Mouse (Mus musculus): ENCODE results near the gene Per3. TPM values are rescaled to one million over a fixed set of nuclear protein-coding genes. Genes with fewer than 3 reads are reported as not detected.

Gene Per3
- polyA plus RNA-seq, 1 experiment from 2014 or later = 3.3 TPM

DNA sequence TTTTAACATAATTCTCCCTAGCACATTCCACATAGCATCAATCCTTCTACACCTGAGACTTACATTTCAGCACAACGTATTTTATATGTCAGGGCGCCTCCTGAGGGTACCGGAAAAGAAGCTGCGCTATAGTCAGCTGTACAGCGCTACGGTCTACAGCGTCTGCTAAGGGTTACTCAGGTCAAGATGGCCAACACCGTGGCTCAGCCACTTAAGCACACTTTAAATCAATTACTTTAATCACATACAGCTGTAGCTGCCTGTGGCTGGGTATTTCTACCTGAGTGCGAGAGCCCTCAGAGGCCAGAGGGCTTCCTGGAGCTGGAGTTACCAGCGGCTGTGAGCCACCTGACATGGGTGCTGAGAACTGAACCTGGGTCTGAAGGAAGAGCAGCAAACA is 28.5 kb downstream of the Per3 start:
- Histone ChIP-seq H3K4me2 (replicated peaks) (no peak overlapping the region), H3K4me3 (no peak overlapping the region), H3K36me3 (no peaks in the 10 kb centered on the region), H3K27me3 (no peaks in the 10 kb centered on the region), H3K27ac (replicated peaks) (no peak overlapping the region), H3K9ac (replicated peaks) (no peak overlapping the region), H3K9me3 (no peaks in the 10 kb centered on the region), H3K4me1 (no peaks in the 10 kb centered on the region)
- no peak for ATAC-seq (replicated peaks)
- WGBS = 92% methylated on average over 10 of the region's 10 CpGs

DNA sequence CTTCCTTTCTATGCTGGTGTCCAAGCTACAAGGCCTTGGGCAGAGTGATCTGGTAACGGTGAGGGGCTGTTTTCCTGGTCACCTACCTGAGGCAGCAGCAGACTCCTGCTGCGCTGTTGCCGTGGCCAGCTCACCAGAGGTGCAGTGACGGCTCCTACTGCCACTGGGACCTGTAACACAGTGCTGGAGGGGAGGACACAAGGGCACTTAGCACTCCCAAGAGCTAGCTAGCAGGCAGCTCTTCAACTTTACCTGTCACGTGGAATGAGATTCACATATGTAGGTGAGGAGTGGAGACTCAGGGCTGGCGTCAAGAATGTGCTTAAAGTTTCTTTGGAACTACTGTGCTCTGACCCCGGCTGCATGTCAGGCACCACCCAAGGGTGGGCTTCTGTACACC is 34.1 kb downstream of the Per3 start:
- no peaks in the 10 kb centered on the region for H3K27me3 ChIP-seq
- no peak overlapping the region for H3K9ac ChIP-seq (replicated peaks)
- H3K4me1 ChIP-seq = no peaks in the 10 kb centered on the region
- WGBS = 93% methylated on average over 7 of the region's 7 CpGs
- ATAC-seq (replicated peaks) = no peak
- no peak overlapping the region for H3K27ac ChIP-seq (replicated peaks)
- H3K36me3 ChIP-seq = no peaks in the 10 kb centered on the region
- no peak overlapping the region for H3K4me2 ChIP-seq (replicated peaks)
- H3K9me3 ChIP-seq = no peaks in the 10 kb centered on the region
- no peak overlapping the region for H3K4me3 ChIP-seq

DNA sequence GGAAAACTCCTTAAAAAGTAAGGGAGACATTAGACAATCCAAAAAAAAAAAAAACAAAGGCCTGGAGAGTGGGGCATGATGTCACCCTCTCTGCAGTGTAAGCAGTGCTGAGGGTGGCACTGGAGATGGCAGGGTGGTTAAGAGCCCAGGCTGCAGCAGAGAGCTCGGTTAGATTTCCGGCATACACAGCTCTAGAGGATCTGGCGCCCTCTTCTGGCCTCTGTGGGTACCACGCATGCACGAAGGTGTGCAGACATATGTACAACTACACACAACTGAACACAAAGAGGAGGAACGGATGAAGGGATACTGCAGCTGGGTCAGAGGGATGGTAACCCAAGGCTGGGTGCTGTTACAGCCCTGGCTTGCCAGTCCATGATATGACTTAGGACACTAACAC is 37.5 kb downstream of the Per3 start:
- no peak overlapping the region for H3K4me2 ChIP-seq (replicated peaks)
- no peaks in the 10 kb centered on the region for H3K9me3 ChIP-seq
- no peak for ATAC-seq (replicated peaks)
- no peaks in the 10 kb centered on the region for H3K27me3 ChIP-seq
- no peak overlapping the region for H3K9ac ChIP-seq (replicated peaks)
- 46% methylated on average over 6 of the region's 6 CpGs for WGBS
- no peak overlapping the region for H3K4me3 ChIP-seq
- H3K27ac ChIP-seq (replicated peaks) = no peak overlapping the region
- no peaks in the 10 kb centered on the region for H3K4me1 ChIP-seq
- no peaks in the 10 kb centered on the region for H3K36me3 ChIP-seq

GRCm38 (mm10) chr4:151005656-151006318 is 38.7 kb downstream of the Per3 start:
- H3K27me3 ChIP-seq = no peaks in the 10 kb centered on the region
- WGBS = 93% methylated on average over 13 of the region's 13 CpGs
- no peak overlapping the region for H3K9ac ChIP-seq (replicated peaks)
- H3K27ac ChIP-seq (replicated peaks) = no peak overlapping the region
- H3K4me3 ChIP-seq = no peak overlapping the region
- no peaks in the 10 kb centered on the region for H3K4me1 ChIP-seq
- no peaks in the 10 kb centered on the region for H3K9me3 ChIP-seq
- ATAC-seq (replicated peaks) = no peak
- H3K4me2 ChIP-seq (replicated peaks) = no peak overlapping the region
- no peaks in the 10 kb centered on the region for H3K36me3 ChIP-seq

- H3K9ac ChIP-seq (replicated peaks) = no peak overlapping the region
- no peak overlapping the region for H3K4me3 ChIP-seq
- H3K36me3 ChIP-seq = no peaks in the 10 kb centered on the region
- H3K4me1 ChIP-seq = no peaks in the 10 kb centered on the region
- H3K27me3 ChIP-seq = no peaks in the 10 kb centered on the region
- no peak for ATAC-seq (replicated peaks)
- no peak overlapping the region for H3K27ac ChIP-seq (replicated peaks)
- H3K4me2 ChIP-seq (replicated peaks) = no peak overlapping the region
- WGBS = 69% methylated on average over 13 of the region's 13 CpGs
- no peaks in the 10 kb centered on the region for H3K9me3 ChIP-seq
These were observed 43.1 kb downstream of the Per3 start for GRCm38 (mm10) chr4:151001397-151001796.

DNA sequence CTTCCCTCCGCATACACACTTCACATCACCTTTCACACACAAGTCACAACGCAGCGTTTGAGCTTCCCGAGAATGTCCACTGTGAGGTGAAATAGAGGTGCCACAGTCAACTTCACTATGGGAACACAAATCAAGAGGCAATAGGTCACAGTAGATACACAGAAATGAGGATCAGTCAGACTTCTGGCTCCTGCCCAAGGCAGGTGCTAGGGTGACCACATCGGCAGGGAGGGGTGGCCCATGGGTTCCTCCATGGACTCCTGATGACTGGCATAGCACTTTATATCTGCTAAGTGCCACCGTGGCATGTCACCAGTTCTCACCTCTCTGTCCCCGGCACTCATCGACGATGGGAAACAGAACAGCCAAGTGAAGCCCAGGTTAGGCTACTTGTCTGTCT is 45.8 kb downstream of the Per3 start:
- no peaks in the 10 kb centered on the region for H3K27me3 ChIP-seq
- 95% methylated on average over 9 of the region's 9 CpGs for WGBS
- H3K9me3 ChIP-seq = no peaks in the 10 kb centered on the region
- no peaks in the 10 kb centered on the region for H3K36me3 ChIP-seq
- no peak overlapping the region for H3K4me3 ChIP-seq
- H3K4me2 ChIP-seq (replicated peaks) = no peak overlapping the region
- no peak overlapping the region for H3K9ac ChIP-seq (replicated peaks)
- no peak overlapping the region for H3K27ac ChIP-seq (replicated peaks)
- no peak for ATAC-seq (replicated peaks)
- no peaks in the 10 kb centered on the region for H3K4me1 ChIP-seq

- WGBS = 92% methylated on average over 7 of the region's 7 CpGs
- H3K9me3 ChIP-seq = no peaks in the 10 kb centered on the region
These were observed 47.7 kb downstream of the Per3 start, which contains the start of gene Uts2 for GRCm38 (mm10) chr4:150996797-150997196. Gene Uts2, plus strand, starts transcription at chr4:150997097.

GRCm38 (mm10) chr4:150990148-150990547 is 54.3 kb downstream of the Per3 start:
- Histone ChIP-seq H3K27ac (replicated peaks) (no peak overlapping the region), H3K9ac (replicated peaks) (no peak overlapping the region), H3K36me3 (no peaks in the 10 kb centered on the region), H3K27me3 (no peaks in the 10 kb centered on the region), H3K4me3 (no peak overlapping the region), H3K4me1 (no peaks in the 10 kb centered on the region), H3K4me2 (replicated peaks) (no peak overlapping the region), H3K9me3 (no peaks in the 10 kb centered on the region)
- 53% methylated on average over 6 of the region's 6 CpGs for WGBS
- no peak for ATAC-seq (replicated peaks)

More at GRCm38 (mm10) chr4:150996797-150997196, 47.7 kb downstream of the Per3 start, which contains the start of gene Uts2:
- Histone ChIP-seq H3K4me3 (no peak within 1 kb of the TSS), H3K27ac (replicated peaks) (no peak within 1 kb of the TSS), H3K36me3 (no peaks in the 10 kb centered on the region), H3K4me1 (no peaks in the 10 kb centered on the region), H3K27me3 (no peaks in the 10 kb centered on the region), H3K4me2 (replicated peaks) (no peak within 1 kb of the TSS), H3K9ac (replicated peaks) (no peak within 1 kb of the TSS)
- no peak for ATAC-seq (replicated peaks)

DNA sequence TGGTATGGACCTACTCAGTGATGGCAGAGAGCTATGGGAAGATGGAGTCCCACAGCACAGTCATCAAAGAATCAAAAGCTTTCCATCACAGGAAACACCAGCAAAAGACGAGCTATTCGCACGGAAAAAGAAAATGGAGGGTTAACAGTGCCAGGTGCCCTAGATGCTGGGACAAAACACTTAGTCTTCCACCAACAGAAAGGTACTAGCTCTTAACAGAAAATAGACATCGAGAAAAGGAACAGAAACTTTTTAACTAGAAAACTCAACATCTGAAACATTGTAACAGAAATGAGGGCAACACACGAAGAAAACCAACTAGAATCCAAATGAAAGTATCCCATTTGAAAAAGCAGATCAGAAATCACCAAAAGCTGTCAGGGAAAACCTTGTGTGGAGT is 64.3 kb downstream of the Per3 start:
- Histone ChIP-seq H3K9ac (replicated peaks) (no peak overlapping the region), H3K9me3 (no peaks in the 10 kb centered on the region), H3K27ac (replicated peaks) (no peak overlapping the region), H3K36me3 (no peaks in the 10 kb centered on the region), H3K4me3 (no peak overlapping the region), H3K27me3 (no peaks in the 10 kb centered on the region), H3K4me2 (replicated peaks) (no peak overlapping the region), H3K4me1 (no peaks in the 10 kb centered on the region)
- WGBS = 87% methylated on average over 5 of the region's 5 CpGs
- no peak for ATAC-seq (replicated peaks)

DNA sequence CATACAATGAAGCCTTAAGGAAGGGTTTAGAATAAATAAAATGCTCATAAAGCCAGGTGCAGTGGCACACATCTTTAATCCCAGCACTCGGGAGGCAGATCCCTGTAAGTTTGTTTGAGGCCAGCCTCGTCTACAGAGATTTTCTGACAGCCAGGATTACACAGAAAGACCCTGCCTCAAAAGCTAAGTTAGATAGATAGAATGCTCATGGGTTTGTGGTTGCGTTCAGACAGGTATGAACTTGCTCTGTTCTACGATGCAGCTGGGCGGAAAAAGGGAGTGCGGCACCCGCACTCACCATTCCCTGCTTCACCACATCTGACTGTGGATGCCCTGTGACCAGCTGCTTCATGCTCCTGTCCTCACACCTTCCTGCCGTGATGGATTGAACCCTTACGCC is 65.0 kb downstream of the Per3 start:
- Histone ChIP-seq H3K27me3 (no peaks in the 10 kb centered on the region), H3K27ac (replicated peaks) (no peak overlapping the region), H3K4me3 (no peak overlapping the region), H3K9ac (replicated peaks) (no peak overlapping the region), H3K4me2 (replicated peaks) (no peak overlapping the region), H3K36me3 (no peaks in the 10 kb centered on the region), H3K9me3 (no peaks in the 10 kb centered on the region), H3K4me1 (no peaks in the 10 kb centered on the region)
- WGBS = 90% methylated on average over 9 of the region's 9 CpGs
- no peak for ATAC-seq (replicated peaks)

- 69% methylated on average over 21 of the region's 21 CpGs for WGBS
- Histone ChIP-seq H3K9me3 (no peaks in the 10 kb centered on the region), H3K4me1 (no peaks in the 10 kb centered on the region), H3K4me2 (replicated peaks) (no peak overlapping the region), H3K36me3 (no peaks in the 10 kb centered on the region), H3K4me3 (no peak overlapping the region), H3K27me3 (no peaks in the 10 kb centered on the region), H3K27ac (replicated peaks) (no peak overlapping the region), H3K9ac (replicated peaks) (no peak overlapping the region)
- no peak for ATAC-seq (replicated peaks)
These were observed 66.1 kb downstream of the Per3 start for GRCm38 (mm10) chr4:150978156-150978910.

GRCm38 (mm10) chr4:150975145-150975544 is 69.3 kb downstream of the Per3 start:
- WGBS = 54% methylated on average over 1 of the region's 1 CpGs
- no peaks in the 10 kb centered on the region for H3K36me3 ChIP-seq
- ATAC-seq (replicated peaks) = no peak
- H3K4me1 ChIP-seq = no peaks in the 10 kb centered on the region
- H3K9ac ChIP-seq (replicated peaks) = no peak overlapping the region
- no peaks in the 10 kb centered on the region for H3K27me3 ChIP-seq
- no peak overlapping the region for H3K4me2 ChIP-seq (replicated peaks)
- no peak overlapping the region for H3K27ac ChIP-seq (replicated peaks)
- H3K9me3 ChIP-seq = no peaks in the 10 kb centered on the region
- no peak overlapping the region for H3K4me3 ChIP-seq
